Mouse (Mus musculus) kidney, embryonic 14.5 days (tissue): ENCODE results near the gene Thtpa. TPM values are rescaled to one million over a fixed set of nuclear protein-coding genes. Genes with fewer than 3 reads are reported as not detected.
A peak's percentile ranks its signal among the peaks of the same experiment; 100 is the strongest.

Experiments
- ATAC-seq: fragments of 200-750 bp; cut with Nextera tagmentation; 2 replicates; pipeline ENCODE4 v1.8.0; 2017; ENCODE audit warnings: moderate number of reproducible peaks, mild to moderate bottlenecking, moderate TSS enrichment, moderate library complexity; ENCODE audit not compliant: low FRiP score, low TSS enrichment
- H3K27ac ChIP-seq: fragments of 300-500 bp; sonication (generic); 2 replicates; pipeline ENCODE4 v1.5.1; 2014; ENCODE audit warnings: low read depth, mild to moderate bottlenecking, low read length, moderate library complexity, mixed read lengths
- H3K27me3 ChIP-seq: fragments of 300-500 bp; sonication (generic); 2 replicates; pipeline ENCODE4 v1.6.1; 2014; ENCODE audit warnings: mild to moderate bottlenecking, low read length; ENCODE audit not compliant: control insufficient read depth, insufficient read depth
- H3K36me3 ChIP-seq: fragments of 300-500 bp; sonication (generic); 2 replicates; pipeline ENCODE4 v1.6.1; 2014; ENCODE audit warnings: low read length, mixed read lengths; ENCODE audit not compliant: control insufficient read depth, insufficient read depth
- H3K4me1 ChIP-seq: fragments of 300-500 bp; sonication (generic); 2 replicates; pipeline ENCODE4 v1.6.1; 2014; ENCODE audit warnings: low read length, mixed read lengths; ENCODE audit not compliant: control insufficient read depth, insufficient read depth
- H3K4me2 ChIP-seq: fragments of 300-500 bp; sonication (generic); replicated peaks from 2 replicates; pipeline ENCODE4 v1.6.1; 2014; ENCODE audit warnings: low read depth, mild to moderate bottlenecking, low read length
- H3K4me3 ChIP-seq: fragments of 300-500 bp; sonication (generic); 2 replicates; pipeline ENCODE4 v1.5.1; 2014; ENCODE audit warnings: mild to moderate bottlenecking, low read length
- H3K9ac ChIP-seq: fragments of 300-500 bp; sonication (generic); 2 replicates; pipeline ENCODE4 v1.6.1; 2014; ENCODE audit warnings: low read depth, mild to moderate bottlenecking, low read length, moderate library complexity
- H3K9me3 ChIP-seq: fragments of 300-500 bp; sonication (generic); 2 replicates; pipeline ENCODE4 v1.6.1; 2016; ENCODE audit warnings: low read length; ENCODE audit not compliant: control insufficient read depth
- WGBS: fragments of 180-500 bp; shearing (Covaris S2); extraction: QIAGEN DNeasy Blood & Tissue Kit; methylation state at CpG from one replicate; pipeline ENCODE4 v1.1.7; 2014; 5-methylcytosine and 5-hydroxymethylcytosine counted together
- polyA plus RNA-seq: library from polyadenylated mRNA; unstranded; fragments of >200 nt; fragmentation: Nextera tagmentation; extraction: Ambion mirVana; gene quantifications from 2 replicates; pipeline ENCODE4 v1.2.1, GENCODE M21; 2014

The Thtpa gene
- polyA plus RNA-seq, 1 experiment from 2014 or later = 21.8 TPM

- H3K4me3 ChIP-seq = no peak overlapping the region
- H3K9me3 ChIP-seq = no peaks in the 10 kb centered on the region
- 28% methylated on average over 9 of the region's 9 CpGs for WGBS
- H3K36me3 ChIP-seq = no peaks in the 10 kb centered on the region
- no peak overlapping the region for H3K27ac ChIP-seq
- peak; percentile 63 for ATAC-seq
- H3K4me2 ChIP-seq = no peak overlapping the region
- no peaks in the 10 kb centered on the region for H3K27me3 ChIP-seq
- no peak overlapping the region for H3K9ac ChIP-seq
- peaks cover 13% of the 10 kb centered on the region for H3K4me1 ChIP-seq
These were observed 9.1 kb upstream of the Thtpa start for GRCm38 (mm10) chr14:55085324-55086008.

- WGBS = 85% methylated on average over 6 of the region's 6 CpGs
- no peaks in the 10 kb centered on the region for H3K36me3 ChIP-seq
- H3K9ac ChIP-seq = no peak overlapping the region
- no peak overlapping the region for H3K4me2 ChIP-seq
- H3K9me3 ChIP-seq = no peaks in the 10 kb centered on the region
- no peak for ATAC-seq
- H3K4me3 ChIP-seq = no peak overlapping the region
- peaks cover 18% of the 10 kb centered on the region for H3K4me1 ChIP-seq
- no peaks in the 10 kb centered on the region for H3K27me3 ChIP-seq
- H3K27ac ChIP-seq = no peak overlapping the region
These were observed 8.5 kb upstream of the Thtpa start for GRCm38 (mm10) chr14:55086009-55086514.

GRCm38 (mm10) chr14:55089199-55089947, 5.2 kb upstream of the Thtpa start:
- H3K4me1 ChIP-seq = peaks cover 21% of the 10 kb centered on the region
- H3K9me3 ChIP-seq = no peaks in the 10 kb centered on the region
- H3K27ac ChIP-seq = no peak overlapping the region
- H3K36me3 ChIP-seq = no peaks in the 10 kb centered on the region
- H3K4me2 ChIP-seq = no peak overlapping the region
- no peak overlapping the region for H3K9ac ChIP-seq
- H3K4me3 ChIP-seq = no peak overlapping the region
- no peaks in the 10 kb centered on the region for H3K27me3 ChIP-seq
- 45% methylated on average over 13 of the region's 13 CpGs for WGBS
- no peak for ATAC-seq

DNA sequence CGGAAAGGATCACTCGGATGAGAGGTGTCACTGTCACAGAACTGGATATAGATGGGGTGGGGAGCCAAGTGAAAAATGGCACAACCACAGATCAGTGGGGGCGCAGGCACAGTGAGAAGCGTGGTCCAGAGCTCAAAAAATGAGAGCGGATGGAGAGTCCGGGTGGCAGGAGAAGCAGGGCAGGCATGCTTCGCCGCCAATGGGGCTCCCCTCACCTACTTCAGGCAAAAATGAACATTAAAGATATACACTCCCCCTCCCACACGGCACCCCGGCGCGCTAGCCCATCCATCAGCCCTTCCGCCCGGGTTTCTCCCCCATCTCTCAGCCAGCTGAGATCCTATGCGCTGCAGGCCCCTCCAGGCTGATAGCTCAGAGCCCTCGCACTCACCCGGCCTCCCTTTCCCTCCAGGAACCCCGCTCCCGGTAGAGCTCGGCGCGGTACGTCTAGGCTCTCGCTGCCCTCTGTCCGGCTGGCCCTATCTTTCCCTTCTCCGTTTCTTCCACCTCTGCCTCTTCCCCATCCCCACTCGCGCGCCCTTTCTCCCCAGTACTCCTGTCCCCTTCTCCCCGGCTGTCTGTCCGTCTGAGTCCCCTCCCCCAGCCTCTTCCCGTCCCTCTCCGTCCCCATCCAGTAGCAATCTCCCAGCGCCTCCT, 3.2 kb upstream of the Thtpa start:
- Histone ChIP-seq H3K9ac (peak overlapping the region; percentile 73), H3K4me3 (peak overlapping the region; percentile 64), H3K4me2 (peak overlapping the region; percentile 79), H3K36me3 (no peaks in the 10 kb centered on the region), H3K27me3 (no peaks in the 10 kb centered on the region), H3K9me3 (no peaks in the 10 kb centered on the region), H3K4me1 (peaks cover 19% of the 10 kb centered on the region; the same call in 1 of the 2 replicates), H3K27ac (peak overlapping the region; percentile 62; the same call in 1 of the 2 replicates)
- 3% methylated on average over 32 of the region's 34 CpGs for WGBS
- ATAC-seq = no peak

DNA sequence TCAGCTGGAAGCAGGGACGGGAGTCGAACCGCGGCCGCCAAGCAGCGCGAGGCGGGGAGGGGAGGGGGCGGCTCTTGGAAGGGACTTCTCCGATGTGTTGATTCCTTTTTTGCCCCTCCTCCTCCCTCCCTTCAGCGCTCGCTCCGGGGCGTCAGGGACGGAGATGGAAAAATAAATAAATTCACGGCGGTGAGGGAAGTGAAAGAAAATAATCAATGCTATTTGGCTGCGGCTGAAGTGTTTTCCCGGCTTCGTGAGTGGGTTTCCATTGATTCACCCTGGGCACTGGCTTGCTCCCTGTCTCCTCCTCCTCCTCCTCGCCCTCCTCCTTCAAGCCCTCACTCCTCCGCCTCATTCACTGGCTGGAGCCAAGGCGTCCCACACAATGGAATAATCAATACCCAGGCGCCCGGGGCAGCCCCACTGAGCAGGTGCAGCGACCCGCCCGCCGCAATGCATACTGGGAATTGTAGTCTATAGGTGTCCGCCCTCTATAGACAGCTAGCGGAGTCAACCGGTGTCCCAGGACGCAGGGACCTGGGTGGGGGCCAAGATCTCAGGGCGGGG, 2.5 kb upstream of the Thtpa start, which contains the start of gene Zfhx2:
Gene Zfhx2, minus strand, starts transcription at position 314 of the 567 bp plus-strand sequence.
- H3K27me3 ChIP-seq = no peaks in the 10 kb centered on the region
- peak within 1 kb of the TSS; percentile 73 for H3K9ac ChIP-seq
- peak within 1 kb of the TSS; percentile 64 for H3K4me3 ChIP-seq
- peaks cover 19% of the 10 kb centered on the region; the same call in 1 of the 2 replicates for H3K4me1 ChIP-seq
- H3K36me3 ChIP-seq = no peaks in the 10 kb centered on the region
- under 1% methylated on average over 34 of the region's 34 CpGs for WGBS
- peak; percentile 90 for ATAC-seq
- H3K27ac ChIP-seq = peak within 1 kb of the TSS; percentile 62; the same call in 1 of the 2 replicates
- no peaks in the 10 kb centered on the region for H3K9me3 ChIP-seq
- H3K4me2 ChIP-seq = peak within 1 kb of the TSS; percentile 79

DNA sequence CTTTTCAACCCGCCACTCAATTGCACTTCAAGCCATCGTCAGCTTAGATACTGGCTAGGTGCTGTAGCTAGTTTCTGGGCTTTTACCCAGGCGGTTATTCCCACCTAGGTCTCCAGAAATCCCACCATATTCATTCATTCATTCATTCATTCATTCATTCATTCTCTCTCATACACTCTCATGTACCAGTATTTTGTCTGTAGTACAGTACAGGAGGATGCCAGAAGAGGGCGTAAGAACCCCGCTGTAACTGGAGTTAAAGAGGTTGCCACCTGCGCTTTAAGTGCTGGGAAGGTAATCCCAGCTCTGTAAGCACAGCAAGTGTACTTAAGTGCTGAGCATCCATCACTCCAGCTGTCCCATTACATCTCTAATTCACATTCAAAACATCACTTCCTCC, 657 bp upstream of the Thtpa start:
- H3K27me3 ChIP-seq = no peaks in the 10 kb centered on the region
- WGBS = 49% methylated on average over 6 of the region's 6 CpGs
- H3K9me3 ChIP-seq = no peaks in the 10 kb centered on the region
- no peak overlapping the region for H3K27ac ChIP-seq
- peaks cover 25% of the 10 kb centered on the region; the same call in 1 of the 2 replicates for H3K4me1 ChIP-seq
- H3K4me2 ChIP-seq = peak overlapping the region; percentile 57; the same call in 1 of the 2 replicates
- H3K4me3 ChIP-seq = peak overlapping the region; percentile 54; the same call in 1 of the 2 replicates
- H3K36me3 ChIP-seq = peaks cover 9% of the 10 kb centered on the region
- no peak overlapping the region for H3K9ac ChIP-seq
- no peak for ATAC-seq

DNA sequence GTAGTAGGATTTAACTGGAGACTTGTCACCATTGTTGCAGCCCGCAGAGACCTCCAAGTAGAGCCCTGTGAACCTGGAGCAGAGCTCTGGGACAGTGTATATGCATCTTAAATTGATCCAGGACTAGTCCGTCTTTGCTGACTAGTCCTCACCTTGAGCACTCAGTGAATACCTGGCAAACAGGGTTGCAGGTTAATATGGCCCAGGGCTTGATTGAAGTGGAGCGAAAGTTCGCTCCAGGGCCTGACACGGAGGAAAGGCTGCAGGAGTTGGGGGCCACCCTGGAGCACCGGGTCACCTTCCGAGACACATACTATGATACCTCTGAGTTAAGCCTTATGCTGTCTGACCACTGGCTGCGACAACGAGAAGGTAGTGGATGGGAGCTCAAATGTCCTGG, 679 bp downstream of the Thtpa start:
- Histone ChIP-seq H3K4me3 (peak overlapping the region; percentile 54), H3K36me3 (peaks cover 14% of the 10 kb centered on the region), H3K4me1 (peaks cover 25% of the 10 kb centered on the region; the same call in 1 of the 2 replicates), H3K4me2 (peak overlapping the region; percentile 57), H3K27ac (peak overlapping the region; percentile 10; the same call in 1 of the 2 replicates), H3K9ac (peak overlapping the region; percentile 57), H3K27me3 (no peaks in the 10 kb centered on the region), H3K9me3 (no peaks in the 10 kb centered on the region)
- no peak for ATAC-seq
- WGBS = 51% methylated on average over 9 of the region's 9 CpGs

- no peak overlapping the region for H3K27ac ChIP-seq
- peak overlapping the region; percentile 57; the same call in 1 of the 2 replicates for H3K9ac ChIP-seq
- H3K27me3 ChIP-seq = no peaks in the 10 kb centered on the region
- peak overlapping the region; percentile 57 for H3K4me2 ChIP-seq
- peak overlapping the region; percentile 54; the same call in 1 of the 2 replicates for H3K4me3 ChIP-seq
- H3K36me3 ChIP-seq = peaks cover 14% of the 10 kb centered on the region
- peaks cover 24% of the 10 kb centered on the region; the same call in 1 of the 2 replicates for H3K4me1 ChIP-seq
- ATAC-seq = no peak
- no peaks in the 10 kb centered on the region for H3K9me3 ChIP-seq
- WGBS = 58% methylated on average over 12 of the region's 12 CpGs
These were observed 1.1 kb downstream of the Thtpa start for GRCm38 (mm10) chr14:55095671-55096070.
